Mouse (Mus musculus): ENCODE data around the gene Esrra.
"Not testable (repeated sequence)": the region's sequence is repeated elsewhere in the genome, so short reads cannot be mapped to it uniquely, and the experiment has no call there.

The Esrra gene

GRCm38 (mm10) chr19:6895608-6896305 lies 25.9 kb downstream of the Esrra start:
- not testable (repeated sequence) for DNase-seq (ENCODE audit: low spot score)

DNA sequence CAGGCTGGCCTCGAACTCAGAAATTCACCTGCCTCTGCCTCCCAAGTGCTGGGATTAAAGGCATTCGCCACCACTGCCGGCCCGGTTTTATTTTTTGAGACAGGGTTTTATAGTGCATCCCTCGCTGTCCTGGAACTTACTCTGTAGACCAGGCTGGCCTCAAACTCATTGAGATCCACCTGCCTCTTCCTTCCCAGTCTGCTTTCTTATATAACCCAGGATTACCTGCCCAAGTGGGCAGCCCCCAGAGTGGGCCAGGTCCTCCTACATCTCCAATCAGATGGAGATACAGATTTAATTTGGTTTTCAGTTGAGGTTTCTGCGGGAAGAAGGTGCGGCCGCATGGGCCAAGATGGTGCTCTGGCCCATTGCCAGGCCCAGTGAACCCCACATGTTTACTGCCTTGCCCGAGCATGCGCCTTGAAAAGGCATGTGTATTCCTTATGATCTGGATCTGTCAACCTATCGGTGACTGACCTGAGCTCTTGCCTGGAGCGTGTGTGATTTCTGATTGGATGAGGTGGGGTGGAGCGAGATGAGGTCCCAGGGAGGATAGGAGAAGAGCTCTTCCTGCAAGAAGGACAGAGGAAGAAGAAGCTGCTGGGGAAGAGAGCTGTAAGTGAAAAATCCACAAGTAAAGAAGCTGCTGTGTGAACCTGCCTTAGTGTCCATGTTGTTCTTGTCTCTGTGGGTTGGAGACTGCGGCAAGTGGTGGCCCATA lies 27.7 kb downstream of the Esrra start:
- no peak for DNase-seq (ENCODE audit: low spot score)

- DNase-seq (ENCODE audit: low spot score): no peak
Measured at GRCm38 (mm10) chr19:6892512-6892911, 29.1 kb downstream of the Esrra start.

- peak; percentile 44 for DNase-seq (ENCODE audit: low spot score)
Measured at GRCm38 (mm10) chr19:6877965-6878364, 43.6 kb downstream of the Esrra start.

GRCm38 (mm10) chr19:6876799-6877198 lies 44.8 kb downstream of the Esrra start:
- no peak for DNase-seq (ENCODE audit: low spot score)

GRCm38 (mm10) chr19:6875834-6876233 lies 45.8 kb downstream of the Esrra start:
- DNase-seq (ENCODE audit: low spot score): no peak

GRCm38 (mm10) chr19:6874257-6874656 lies 47.4 kb downstream of the Esrra start:
- DNase-seq (ENCODE audit: low spot score): no peak

DNA sequence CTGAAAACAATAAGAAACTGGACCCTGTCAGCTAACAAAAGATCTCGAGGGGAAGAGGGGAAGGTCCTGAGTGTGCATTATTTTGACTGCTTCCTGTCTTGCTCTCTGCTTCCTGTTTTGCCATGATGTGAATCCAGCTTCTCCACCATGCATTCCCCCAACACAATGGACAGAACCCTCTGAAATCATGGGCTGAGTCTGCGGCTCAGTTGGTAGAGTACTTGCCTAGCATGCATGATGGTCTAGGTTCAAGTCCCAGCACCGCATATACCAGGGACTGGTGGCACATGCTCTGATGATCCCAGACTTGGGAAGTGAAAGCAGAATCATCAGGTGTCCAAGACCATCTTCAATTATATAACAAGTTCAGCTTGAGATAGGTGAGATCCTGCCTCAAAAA lies 48.9 kb downstream of the Esrra start:
- no peak for DNase-seq (ENCODE audit: low spot score)

GRCm38 (mm10) chr19:6871574-6872271 lies 49.9 kb downstream of the Esrra start:
- DNase-seq (ENCODE audit: low spot score): no peak

GRCm38 (mm10) chr19:6869355-6869754 lies 52.3 kb downstream of the Esrra start:
- peak; percentile 46 for DNase-seq (ENCODE audit: low spot score)

DNA sequence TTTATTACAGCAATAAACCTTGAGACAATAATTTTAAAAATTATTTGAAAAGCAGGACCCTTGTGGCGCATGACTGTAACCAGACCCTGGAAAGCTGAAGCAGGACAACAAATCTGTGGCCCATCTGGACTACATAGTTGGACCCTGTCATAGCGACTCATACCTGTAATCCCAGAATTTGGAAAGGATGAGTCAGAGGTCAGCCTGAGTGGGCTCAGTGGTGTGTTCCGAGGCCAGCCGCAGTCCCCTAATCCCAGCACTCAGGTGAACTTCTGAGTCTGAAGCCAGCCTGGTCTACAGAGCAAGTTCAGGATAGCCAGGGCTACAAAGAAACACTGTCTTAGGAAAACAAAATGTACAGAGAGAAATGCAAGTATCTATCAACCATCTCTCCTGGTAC lies 60.2 kb downstream of the Esrra start:
- DNase-seq (ENCODE audit: low spot score): no peak
